Mouse (Mus musculus): ENCODE results near the gene Calr4. TPM values are rescaled to one million over a fixed set of nuclear protein-coding genes. Genes with fewer than 3 reads are reported as not detected.

Gene Calr4
- total and polyA plus RNA-seq, 3 experiments = 0.04 TPM; not detected in 2

- Histone ChIP-seq H3K79me2 (ENCODE audit: control insufficient read depth, insufficient read depth, low read length, poor library complexity) (no peaks in the 10 kb centered on the region), H3K9me3 (replicated peaks; ENCODE audit: insufficient read depth, low read length) (no peaks in the 10 kb centered on the region), H3K4me1 (ENCODE audit: control insufficient read depth in 1 of 2, insufficient read depth in 2 of 2, low read length in 2 of 2) (peaks cover 1 to 4% of the 10 kb centered on the region in 2 experiments; a peak in 3 of 4 replicates), H3K27me3 (ENCODE audit: control insufficient read depth in 1 of 2, insufficient read depth in 2 of 2, low read length in 2 of 2) (peaks cover 0 to 1% of the 10 kb centered on the region in 2 experiments; a peak in 1 of 4 replicates), H3K4me3 (ENCODE audit: control insufficient read depth in 1 of 2, insufficient read depth in 1 of 2, low read depth in 2 of 2, low read length in 2 of 2) (no peak overlapping the region), H3K9ac (ENCODE audit: control insufficient read depth, low read depth, low read length, poor library complexity, severe bottlenecking) (no peak overlapping the region), H3K27ac (ENCODE audit: control insufficient read depth, low read depth, low read length) (no peak overlapping the region), H3K36me3 (ENCODE audit: control insufficient read depth in 1 of 2, insufficient read depth in 2 of 2, low read length in 2 of 2) (peaks cover 0 to 6% of the 10 kb centered on the region in 2 experiments; a peak in 2 of 4 replicates)
- TF ChIP-seq MAFK (IDR thresholded peaks at IDR 0.05; ENCODE audit: borderline replicate concordance, low read depth, low read length) (no peak), HCFC1 (IDR thresholded peaks at IDR 0.05; ENCODE audit: low read depth, low read length) (no peak), RCOR1 (IDR thresholded peaks at IDR 0.05; ENCODE audit: low read depth, low read length) (no peak), NELFE (IDR thresholded peaks at IDR 0.05; ENCODE audit: low read depth, low read length) (no peak), CHD1 (IDR thresholded peaks at IDR 0.05; ENCODE audit: low read depth, low read length) (no peak), GATA1 (IDR thresholded peaks at IDR 0.05; ENCODE audit: low read depth, low read length) (no peak), TAL1 (IDR thresholded peaks at IDR 0.05; ENCODE audit: low read length) (no peak), MXI1 (IDR thresholded peaks at IDR 0.05; ENCODE audit: low read depth, low read length) (no peak)
- no peak for DNase-seq (ENCODE audit: low read depth, low spot score)
These were observed 27.8 kb downstream of the Calr4 start for GRCm38 (mm10) chr4:109262068-109262467.

- Histone ChIP-seq H3K27ac (ENCODE audit: control insufficient read depth, low read depth, low read length) (no peak overlapping the region), H3K9me3 (replicated peaks; ENCODE audit: insufficient read depth, low read length) (no peaks in the 10 kb centered on the region), H3K4me1 (ENCODE audit: control insufficient read depth in 1 of 2, insufficient read depth in 2 of 2, low read length in 2 of 2) (peaks cover 0 to 3% of the 10 kb centered on the region in 2 experiments; a peak in 1 of 4 replicates), H3K4me3 (ENCODE audit: control insufficient read depth in 1 of 2, insufficient read depth in 1 of 2, low read depth in 2 of 2, low read length in 2 of 2) (no peak overlapping the region), H3K9ac (ENCODE audit: control insufficient read depth, low read depth, low read length, poor library complexity, severe bottlenecking) (no peak overlapping the region), H3K27me3 (ENCODE audit: control insufficient read depth in 1 of 2, insufficient read depth in 2 of 2, low read length in 2 of 2) (peaks cover 0 to 1% of the 10 kb centered on the region in 2 experiments; a peak in 3 of 4 replicates), H3K79me2 (ENCODE audit: control insufficient read depth, insufficient read depth, low read length, poor library complexity) (no peaks in the 10 kb centered on the region), H3K36me3 (ENCODE audit: control insufficient read depth in 1 of 2, insufficient read depth in 2 of 2, low read length in 2 of 2) (peaks cover 0 to under 1% of the 10 kb centered on the region in 2 experiments; a peak in 2 of 4 replicates)
- no peak for DNase-seq (ENCODE audit: low read depth, low spot score)
- TF ChIP-seq SMC3 (IDR thresholded peaks at IDR 0.05; ENCODE audit: low read depth, low read length) = no peak
- TF ChIP-seq E2F4 (IDR thresholded peaks at IDR 0.05; ENCODE audit: borderline replicate concordance, low read depth, low read length) = no peak
- no peak for TF ChIP-seq SIN3A (IDR thresholded peaks at IDR 0.05; ENCODE audit: low read length)
- TF ChIP-seq NRF1 (IDR thresholded peaks at IDR 0.05; ENCODE audit: insufficient read depth, low read depth, low read length, poor library complexity, severe bottlenecking) = no peak
- no peak for TF ChIP-seq POLR2A (IDR thresholded peaks at IDR 0.05; ENCODE audit: control insufficient read depth in 1 of 2, insufficient read depth in 1 of 2, low read depth in 1 of 2, low read length in 2 of 2, poor library complexity in 1 of 2)
- no peak for TF ChIP-seq EP300 (IDR thresholded peaks at IDR 0.05; ENCODE audit: low read depth in 1 of 2, low read length in 2 of 2)
- TF ChIP-seq CHD1 (IDR thresholded peaks at IDR 0.05; ENCODE audit: low read depth, low read length) = no peak
- no peak for TF ChIP-seq MYC (IDR thresholded peaks at IDR 0.05; ENCODE audit: low read depth, low read length)
- TF ChIP-seq JUND (IDR thresholded peaks at IDR 0.05; ENCODE audit: low read depth, low read length) = no peak
- TF ChIP-seq MEF2A (IDR thresholded peaks at IDR 0.05; ENCODE audit: extremely low read depth, insufficient replicate concordance, low read depth, low read length, poor library complexity, severe bottlenecking) = no peak
- TF ChIP-seq NELFE (IDR thresholded peaks at IDR 0.05; ENCODE audit: low read depth, low read length) = no peak
These were observed 31.8 kb downstream of the Calr4 start for GRCm38 (mm10) chr4:109266056-109266455.

Data from MEL (cell line).